Mouse (Mus musculus) embryonic facial prominence, embryonic 15.5 days (tissue): ENCODE data around the gene Ppm1j. TPM values are rescaled to one million over a fixed set of nuclear protein-coding genes. Genes with fewer than 3 reads are reported as not detected.
"Not testable (repeated sequence)": the region's sequence is repeated elsewhere in the genome, so short reads cannot be mapped to it uniquely, and the experiment has no call there.

Source experiments
- ATAC-seq: fragments of 200-750 bp; cut with Nextera tagmentation; 2 replicates; pipeline ENCODE4 v1.8.0; 2017; ENCODE audit warnings: low read depth, moderate TSS enrichment; ENCODE audit not compliant: insufficient number of reproducible peaks, low FRiP score, low TSS enrichment
- H3K27ac ChIP-seq: fragments of 300-500 bp; sonication (generic); replicated peaks from 2 replicates; pipeline ENCODE4 v1.5.1; 2015; ENCODE audit warnings: mild to moderate bottlenecking, inconsistent platforms
- H3K27me3 ChIP-seq: fragments of 300-500 bp; sonication (generic); 2 replicates; pipeline ENCODE4 v1.6.1; 2015; ENCODE audit warnings: inconsistent platforms
- H3K36me3 ChIP-seq: fragments of 300-500 bp; sonication (generic); 2 replicates; pipeline ENCODE4 v1.6.1; 2015; ENCODE audit warnings: mild to moderate bottlenecking, inconsistent platforms
- H3K4me1 ChIP-seq: fragments of 300-500 bp; sonication (generic); 2 replicates; pipeline ENCODE4 v1.6.1; 2015; ENCODE audit warnings: inconsistent platforms
- H3K4me2 ChIP-seq: fragments of 300-500 bp; sonication (generic); replicated peaks from 2 replicates; pipeline ENCODE4 v1.6.1; 2015; ENCODE audit warnings: mild to moderate bottlenecking, inconsistent platforms
- H3K4me3 ChIP-seq: fragments of 300-500 bp; sonication (generic); replicated peaks from 2 replicates; pipeline ENCODE4 v1.5.1; 2015; ENCODE audit warnings: mild to moderate bottlenecking, inconsistent platforms
- H3K9ac ChIP-seq: fragments of 300-500 bp; sonication (generic); 2 replicates; pipeline ENCODE4 v1.6.1; 2015; ENCODE audit warnings: inconsistent platforms
- H3K9me3 ChIP-seq: fragments of 300-500 bp; sonication (generic); replicated peaks from 2 replicates; pipeline ENCODE4 v1.6.1; 2016; ENCODE audit warnings: inconsistent platforms
- WGBS: fragments of 180-500 bp; shearing (Covaris S2); methylation state at CpG from one replicate; pipeline ENCODE4 v1.1.7; 2015; 5-methylcytosine and 5-hydroxymethylcytosine counted together
- polyA plus RNA-seq: library from polyadenylated mRNA; unstranded; fragments of >200 nt; fragmentation: Nextera tagmentation; extraction: Ambion mirVana; gene quantifications from 2 replicates; pipeline ENCODE4 v1.2.1, GENCODE M21; 2015

Ppm1j gene
- polyA plus RNA-seq, 1 experiment from 2014 or later, result 4.7 TPM

DNA sequence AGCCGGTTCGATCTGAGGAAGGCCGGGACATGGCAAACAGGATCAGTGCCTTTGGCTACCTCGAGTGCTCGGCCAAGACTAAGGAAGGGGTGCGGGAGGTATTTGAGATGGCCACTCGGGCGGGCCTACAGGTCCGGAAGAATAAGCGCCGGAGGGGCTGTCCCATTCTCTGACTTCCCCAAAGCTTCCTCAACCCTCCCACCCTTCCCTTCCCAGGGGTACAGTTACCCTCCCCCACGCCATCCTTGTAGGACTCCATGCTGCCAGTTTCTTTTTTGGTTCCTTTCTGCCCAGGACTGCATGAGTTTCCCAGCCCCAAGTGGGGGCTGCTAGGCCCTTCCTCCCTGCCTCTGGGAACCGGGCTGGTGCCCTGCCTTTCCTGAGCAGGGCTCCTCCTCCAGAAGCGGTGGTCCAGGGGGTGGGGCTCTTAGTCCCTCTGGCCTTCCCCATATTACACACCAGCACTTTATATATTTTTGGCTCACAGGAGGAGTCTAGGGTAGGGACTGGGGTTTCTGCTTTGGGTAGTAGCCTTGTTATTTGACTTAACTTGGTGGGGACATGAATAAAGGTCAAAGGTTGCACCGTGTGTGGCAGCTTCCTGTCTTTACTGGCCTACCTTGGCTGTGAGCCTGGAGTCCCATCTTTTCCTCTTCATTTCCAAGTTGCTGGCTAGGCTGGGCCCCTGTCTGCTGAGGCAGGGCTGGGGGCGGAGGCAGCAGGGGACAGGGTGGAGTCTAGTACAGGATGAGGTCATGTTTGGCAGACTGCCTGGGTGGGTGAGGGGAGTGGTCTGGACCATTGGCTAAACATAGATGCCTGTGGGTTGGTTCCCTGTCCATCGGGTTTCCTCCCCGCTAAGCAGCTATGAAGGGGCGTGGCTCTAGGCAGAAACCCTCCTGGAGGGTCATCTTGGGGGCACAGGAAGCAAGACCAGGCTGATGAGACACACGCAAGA lies 13.3 kb downstream of the Ppm1j start:
- Histone ChIP-seq H3K4me2 (no peak overlapping the region), H3K4me1 (peaks cover 70% of the 10 kb centered on the region), H3K4me3 (no peak overlapping the region), H3K27ac (peak overlapping the region; percentile 71), H3K9me3 (no peaks in the 10 kb centered on the region), H3K9ac (no peak overlapping the region), H3K36me3 (peaks cover 51% of the 10 kb centered on the region), H3K27me3 (no peaks in the 10 kb centered on the region)
- ATAC-seq, result peak; percentile 86
- WGBS, result 43% methylated on average over 20 of the region's 20 CpGs

DNA sequence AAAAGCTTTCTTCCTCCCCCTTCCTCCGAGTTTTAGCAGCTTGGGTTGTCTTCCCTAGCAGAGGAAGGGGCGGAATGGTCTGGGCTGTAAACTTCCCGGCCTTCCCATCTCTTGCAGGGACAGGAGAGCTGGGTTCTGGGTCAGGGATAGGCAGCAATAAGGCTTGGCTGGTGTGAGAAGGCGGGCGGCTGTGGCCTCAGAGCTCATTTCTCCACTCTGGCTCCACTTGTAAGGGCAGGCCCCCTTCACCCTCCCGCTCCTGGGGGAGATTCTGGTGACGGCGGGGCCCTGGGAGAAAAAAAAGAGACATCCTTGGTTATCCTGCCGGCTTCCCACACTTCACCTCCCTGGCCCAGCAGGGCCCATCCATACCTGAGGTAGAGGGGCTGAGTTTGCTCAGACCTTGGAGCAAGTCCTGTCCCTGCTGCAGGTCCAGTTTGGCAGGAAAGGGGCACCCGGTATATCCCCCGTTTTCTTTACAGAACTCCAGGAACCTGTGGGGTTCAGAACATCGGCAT lies 14.2 kb downstream of the Ppm1j start:
- no peak overlapping the region for H3K9ac ChIP-seq
- H3K4me1 ChIP-seq, result peaks cover 64% of the 10 kb centered on the region
- no peaks in the 10 kb centered on the region for H3K27me3 ChIP-seq
- peaks cover 60% of the 10 kb centered on the region for H3K36me3 ChIP-seq
- ATAC-seq, result no peak
- H3K4me3 ChIP-seq, result no peak overlapping the region
- 52% methylated on average over 12 of the region's 12 CpGs for WGBS
- H3K9me3 ChIP-seq, result no peaks in the 10 kb centered on the region
- H3K27ac ChIP-seq, result peak overlapping the region; percentile 71
- H3K4me2 ChIP-seq, result no peak overlapping the region

- ATAC-seq, result no peak
- Histone ChIP-seq H3K27me3 (no peaks in the 10 kb centered on the region), H3K4me2 (no peak overlapping the region), H3K9ac (no peak overlapping the region), H3K9me3 (no peaks in the 10 kb centered on the region), H3K36me3 (peaks cover 68% of the 10 kb centered on the region), H3K4me1 (peaks cover 56% of the 10 kb centered on the region), H3K27ac (peak overlapping the region; percentile 71), H3K4me3 (no peak overlapping the region)
- 62% methylated on average over 15 of the region's 15 CpGs for WGBS
Measured at GRCm38 (mm10) chr3:104795661-104796340, 14.9 kb downstream of the Ppm1j start.

GRCm38 (mm10) chr3:104796430-104797082 lies 15.7 kb downstream of the Ppm1j start:
- 70% methylated on average over 15 of the region's 15 CpGs for WGBS
- no peak for ATAC-seq
- Histone ChIP-seq H3K9ac (no peak overlapping the region), H3K4me3 (no peak overlapping the region), H3K27me3 (no peaks in the 10 kb centered on the region), H3K4me1 (peaks cover 48% of the 10 kb centered on the region), H3K4me2 (no peak overlapping the region), H3K9me3 (no peaks in the 10 kb centered on the region), H3K36me3 (peaks cover 75% of the 10 kb centered on the region), H3K27ac (0 out of 2 replicates have a peak overlapping the region, but pooled peaks have one; percentile 71)

GRCm38 (mm10) chr3:104800681-104801080 lies 19.8 kb downstream of the Ppm1j start:
- no peak overlapping the region for H3K9ac ChIP-seq
- H3K27ac ChIP-seq, result no peak overlapping the region
- no peaks in the 10 kb centered on the region for H3K9me3 ChIP-seq
- H3K36me3 ChIP-seq, result peaks cover 76% of the 10 kb centered on the region
- no peak for ATAC-seq
- peaks cover 7% of the 10 kb centered on the region for H3K4me1 ChIP-seq
- H3K4me3 ChIP-seq, result no peak overlapping the region
- H3K4me2 ChIP-seq, result no peak overlapping the region
- H3K27me3 ChIP-seq, result no peaks in the 10 kb centered on the region
- WGBS, result 93% methylated on average over 11 of the region's 11 CpGs

DNA sequence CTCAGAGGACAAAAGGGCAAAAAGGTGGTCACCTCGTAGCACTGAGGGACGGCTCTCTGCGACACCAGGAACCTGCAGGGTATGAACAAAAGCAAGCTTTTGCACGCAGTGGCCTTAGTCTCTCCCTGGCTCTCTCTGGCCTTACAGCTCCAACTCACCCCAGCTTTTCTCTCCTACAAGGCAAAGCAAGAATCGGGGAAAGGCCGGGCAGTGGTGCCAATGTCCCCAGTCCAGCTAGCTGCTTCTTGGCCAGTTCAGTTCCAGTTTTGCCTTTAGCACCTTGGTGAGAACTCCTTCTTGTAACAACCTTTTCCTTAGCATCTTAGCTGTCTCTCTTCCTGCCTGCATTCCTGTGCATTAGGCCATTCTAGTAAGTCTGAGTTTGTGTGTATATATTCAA lies 20.6 kb downstream of the Ppm1j start:
- 91% methylated on average over 6 of the region's 6 CpGs for WGBS
- H3K9me3 ChIP-seq, result no peaks in the 10 kb centered on the region
- H3K4me1 ChIP-seq, result no peaks in the 10 kb centered on the region; the same call in 1 of the 2 replicates
- peaks cover 69% of the 10 kb centered on the region for H3K36me3 ChIP-seq
- no peaks in the 10 kb centered on the region for H3K27me3 ChIP-seq
- no peak overlapping the region for H3K4me3 ChIP-seq
- no peak overlapping the region for H3K4me2 ChIP-seq
- H3K27ac ChIP-seq, result no peak overlapping the region
- no peak for ATAC-seq
- H3K9ac ChIP-seq, result no peak overlapping the region

DNA sequence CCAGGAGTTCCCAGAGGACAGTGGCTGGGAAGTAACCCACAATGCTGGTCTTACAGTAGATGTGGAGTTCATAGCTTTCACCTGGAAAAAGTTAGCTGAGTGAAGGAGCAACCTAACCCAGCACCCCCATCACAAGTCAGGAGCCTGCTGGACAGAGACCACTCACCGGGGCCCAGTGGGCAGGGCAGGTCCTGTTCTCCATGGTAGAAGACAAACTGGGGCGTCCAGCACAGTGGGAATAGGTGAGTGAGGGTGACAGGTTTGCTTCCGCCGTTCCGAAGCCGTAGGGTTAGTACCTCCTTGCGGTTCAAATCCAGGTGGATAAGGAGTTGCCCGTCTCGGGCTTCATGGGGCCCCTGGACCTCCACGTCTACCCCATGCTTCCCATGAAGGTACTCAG lies 23.5 kb downstream of the Ppm1j start:
- Histone ChIP-seq H3K9ac (no peak overlapping the region), H3K4me3 (no peak overlapping the region), H3K27me3 (no peaks in the 10 kb centered on the region), H3K4me2 (no peak overlapping the region), H3K4me1 (no peaks in the 10 kb centered on the region), H3K9me3 (no peaks in the 10 kb centered on the region), H3K27ac (no peak overlapping the region), H3K36me3 (peaks cover 49% of the 10 kb centered on the region)
- no peak for ATAC-seq
- 87% methylated on average over 10 of the region's 10 CpGs for WGBS

DNA sequence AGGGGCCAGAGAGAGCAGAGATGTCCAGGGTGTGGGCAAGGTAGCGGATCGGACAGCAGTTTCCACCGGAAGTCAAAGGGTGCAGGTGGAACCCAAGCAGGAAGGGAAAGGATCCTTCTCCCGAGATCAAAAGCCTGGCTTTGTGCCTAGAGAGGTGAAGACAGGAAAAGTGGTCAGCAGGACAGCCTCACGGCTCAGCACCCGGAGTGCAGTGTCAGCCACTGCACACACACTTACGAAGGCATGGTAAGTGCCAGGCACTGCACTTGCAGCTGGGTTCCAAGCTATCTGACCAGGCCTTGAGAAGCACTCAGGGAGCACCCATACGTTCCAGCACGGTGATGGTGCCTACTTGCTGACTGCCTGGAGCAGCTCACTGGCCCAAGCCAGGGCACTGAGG lies 24.7 kb downstream of the Ppm1j start:
- no peaks in the 10 kb centered on the region for H3K27me3 ChIP-seq
- no peak overlapping the region for H3K27ac ChIP-seq
- ATAC-seq, result no peak; the same call in 1 of the 2 replicates
- no peaks in the 10 kb centered on the region for H3K4me1 ChIP-seq
- WGBS, result 75% methylated on average over 9 of the region's 9 CpGs
- H3K4me3 ChIP-seq, result no peak overlapping the region
- no peak overlapping the region for H3K9ac ChIP-seq
- peaks cover 37% of the 10 kb centered on the region for H3K36me3 ChIP-seq
- no peaks in the 10 kb centered on the region for H3K9me3 ChIP-seq
- no peak overlapping the region for H3K4me2 ChIP-seq

DNA sequence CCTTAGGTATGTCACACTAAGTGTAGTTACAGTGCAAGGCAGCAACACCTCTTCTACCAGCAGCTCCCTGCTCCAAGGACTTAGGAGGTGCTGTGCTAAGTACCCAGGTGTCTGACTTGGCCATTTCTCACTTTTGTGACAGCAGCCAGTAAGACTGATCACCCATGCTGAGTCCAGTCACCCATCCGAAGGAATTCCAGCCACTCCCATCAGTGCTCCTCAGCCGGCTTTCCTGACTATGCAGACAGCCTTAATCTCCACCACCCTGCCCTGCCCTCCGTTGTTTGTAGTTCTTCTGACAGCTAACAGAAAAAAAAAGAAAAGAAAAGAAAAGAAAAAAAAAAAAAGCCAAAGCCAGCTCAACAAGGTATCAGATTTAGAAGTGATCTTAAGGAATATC lies 30.9 kb downstream of the Ppm1j start:
- Histone ChIP-seq H3K27me3 (no peaks in the 10 kb centered on the region), H3K4me2 (no peak overlapping the region), H3K9ac (no peak overlapping the region), H3K9me3 (no peaks in the 10 kb centered on the region), H3K4me1 (peaks cover 3% of the 10 kb centered on the region), H3K36me3 (no peaks in the 10 kb centered on the region), H3K4me3 (no peak overlapping the region), H3K27ac (no peak overlapping the region)
- no peak for ATAC-seq
- 28% methylated on average over 3 of the region's 3 CpGs for WGBS

DNA sequence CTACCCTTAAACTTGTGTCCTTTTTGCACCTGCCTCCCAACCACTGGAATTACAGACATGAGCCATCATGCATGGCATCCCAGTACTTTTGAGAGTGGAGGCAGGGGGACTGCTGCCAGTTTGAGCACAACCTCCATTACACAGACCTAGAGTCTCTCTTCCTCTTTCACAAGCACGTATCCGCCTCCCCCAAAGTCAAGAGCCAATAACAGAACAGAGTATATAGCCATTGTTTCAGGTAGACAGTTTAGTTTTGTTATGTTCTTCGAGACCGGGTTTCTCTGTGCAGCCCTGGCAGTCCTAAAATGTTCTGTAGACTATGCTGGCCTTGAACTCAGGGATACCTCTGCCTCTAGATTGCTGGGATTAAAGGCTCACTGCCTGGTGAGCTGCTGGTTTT lies 31.4 kb downstream of the Ppm1j start:
- Histone ChIP-seq H3K36me3 (no peaks in the 10 kb centered on the region), H3K9ac (no peak overlapping the region)
- WGBS, result 83% methylated on average over 4 of the region's 4 CpGs

GRCm38 (mm10) chr3:104813227-104813626 lies 32.4 kb downstream of the Ppm1j start:
- not testable (repeated sequence) for H3K9me3 ChIP-seq, H3K27me3 ChIP-seq, H3K36me3 ChIP-seq, H3K4me2 ChIP-seq, H3K9ac ChIP-seq, H3K4me3 ChIP-seq, ATAC-seq, H3K27ac ChIP-seq
- H3K4me1 ChIP-seq, result peaks cover 11% of the 10 kb centered on the region
- WGBS, result 92% methylated on average over 7 of the region's 7 CpGs

More for the DNA sequence above, 31.4 kb downstream of the Ppm1j start:
- Histone ChIP-seq H3K4me2 (no peak overlapping the region), H3K27me3 (no peaks in the 10 kb centered on the region), H3K9me3 (no peaks in the 10 kb centered on the region), H3K4me1 (peaks cover 8% of the 10 kb centered on the region), H3K27ac (no peak overlapping the region), H3K4me3 (no peak overlapping the region)
- ATAC-seq, result no peak
